Mouse (Mus musculus) forebrain, embryonic 10.5 days (tissue): Measurements from ENCODE around the gene Aen. TPM values are rescaled to one million over a fixed set of nuclear protein-coding genes. Genes with fewer than 3 reads are reported as not detected.
A peak's percentile ranks its signal among the peaks of the same experiment; 100 is the strongest.

Experiments used
- DNase-seq: peaks from one replicate; pipeline ENCODE4 v3.0.0-alpha.2; 2017; ENCODE audit warnings: low spot score; ENCODE audit errors: extremely low spot score
- H3K27ac ChIP-seq: fragments of 300-500 bp; sonication (generic); 2 replicates; pipeline ENCODE4 v1.5.1; 2016; ENCODE audit warnings: mild to moderate bottlenecking
- H3K27me3 ChIP-seq: fragments of 300-500 bp; sonication (generic); 2 replicates; pipeline ENCODE4 v1.6.1; 2016; ENCODE audit warnings: mild to moderate bottlenecking; ENCODE audit not compliant: poor library complexity, severe bottlenecking
- H3K36me3 ChIP-seq: fragments of 300-500 bp; sonication (generic); replicated peaks from 2 replicates; pipeline ENCODE4 v1.6.1; 2016; ENCODE audit warnings: mild to moderate bottlenecking, moderate library complexity
- H3K4me1 ChIP-seq: fragments of 300-500 bp; sonication (generic); 2 replicates; pipeline ENCODE4 v1.6.1; 2016
- H3K4me3 ChIP-seq: fragments of 300-500 bp; sonication (generic); 2 replicates; pipeline ENCODE4 v1.5.1; 2016; ENCODE audit warnings: mild to moderate bottlenecking, moderate library complexity
- H3K9me3 ChIP-seq: fragments of 300-500 bp; sonication (generic); 2 replicates; pipeline ENCODE4 v1.6.1; 2016; ENCODE audit warnings: mild to moderate bottlenecking, moderate library complexity
- WGBS: fragments of 180-500 bp; shearing (Covaris S2); methylation state at CpG from one replicate; pipeline ENCODE4 v1.1.7; 2016; 5-methylcytosine and 5-hydroxymethylcytosine counted together
- polyA plus RNA-seq: library from polyadenylated mRNA; unstranded; fragments of >200 nt; fragmentation: Nextera tagmentation; extraction: Ambion mirVana; gene quantifications from 2 replicates; pipeline ENCODE4 v1.2.1, GENCODE M21; 2016

The Aen gene
- polyA plus RNA-seq, 1 experiment from 2014 or later, result 81.1 TPM

DNA sequence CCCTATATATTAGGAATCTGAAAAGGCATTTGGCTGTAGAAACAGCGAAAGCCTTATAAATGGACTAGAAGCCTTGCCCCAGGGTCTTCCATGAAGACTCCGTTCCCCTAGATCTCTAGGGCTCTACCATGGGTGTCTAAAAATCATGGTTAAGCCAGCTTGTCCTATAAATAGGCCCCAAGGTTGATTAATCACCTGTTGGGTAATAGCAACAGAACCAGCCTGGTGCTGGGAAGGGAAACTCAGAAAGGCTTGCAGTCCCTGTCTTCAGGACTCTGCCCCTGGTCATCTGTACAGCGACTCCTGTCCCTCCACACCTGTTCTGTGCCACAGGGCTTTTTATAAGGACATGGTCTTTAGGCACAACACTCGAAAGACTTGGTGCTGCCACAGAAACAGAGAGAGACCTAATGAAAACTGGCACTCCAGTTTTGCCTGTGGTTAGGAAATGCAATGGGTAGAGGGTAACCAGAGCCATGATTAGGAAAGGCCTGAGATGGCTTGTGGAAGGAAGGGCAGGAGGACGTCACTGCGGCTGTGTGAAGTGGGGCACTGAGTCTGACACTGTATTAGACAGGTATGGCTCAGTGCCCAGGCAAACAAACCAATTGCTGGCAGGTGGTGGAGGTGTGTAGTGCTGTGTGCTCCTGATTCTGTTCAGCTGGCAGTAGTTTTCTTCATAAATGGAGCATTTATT, 7.7 kb downstream of the Aen start:
- H3K36me3 ChIP-seq, result peaks cover 65% of the 10 kb centered on the region
- H3K9me3 ChIP-seq, result no peaks in the 10 kb centered on the region
- no peak overlapping the region for H3K4me3 ChIP-seq
- no peaks in the 10 kb centered on the region for H3K27me3 ChIP-seq
- WGBS, result 94% methylated on average over 6 of the region's 6 CpGs
- H3K27ac ChIP-seq, result no peak overlapping the region
- no peak for DNase-seq
- H3K4me1 ChIP-seq, result no peaks in the 10 kb centered on the region

DNA sequence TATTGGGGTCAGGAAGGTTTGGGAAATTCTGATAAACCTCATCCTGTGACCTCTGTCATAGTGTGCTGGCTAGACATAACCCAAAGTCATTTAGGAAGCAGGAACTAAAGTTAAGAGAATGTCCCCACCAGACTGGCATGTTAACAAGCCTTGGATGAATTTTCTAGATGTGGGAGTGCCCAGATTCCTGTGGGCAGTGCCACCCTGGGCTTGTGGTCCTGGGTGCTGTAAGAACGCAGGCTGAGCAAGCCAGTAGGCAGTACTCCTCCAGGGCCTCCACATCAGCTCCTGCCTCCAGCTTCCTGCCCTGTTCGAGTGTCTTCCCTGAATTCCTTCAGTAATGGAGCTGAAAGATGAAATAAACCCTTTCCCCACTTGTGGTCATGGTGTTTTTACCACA, 8.5 kb downstream of the Aen start:
- Histone ChIP-seq H3K4me3 (no peak overlapping the region), H3K27ac (no peak overlapping the region), H3K36me3 (peaks cover 68% of the 10 kb centered on the region), H3K4me1 (no peaks in the 10 kb centered on the region), H3K9me3 (no peaks in the 10 kb centered on the region), H3K27me3 (no peaks in the 10 kb centered on the region)
- 87% methylated on average over 2 of the region's 2 CpGs for WGBS
- DNase-seq, result no peak

DNA sequence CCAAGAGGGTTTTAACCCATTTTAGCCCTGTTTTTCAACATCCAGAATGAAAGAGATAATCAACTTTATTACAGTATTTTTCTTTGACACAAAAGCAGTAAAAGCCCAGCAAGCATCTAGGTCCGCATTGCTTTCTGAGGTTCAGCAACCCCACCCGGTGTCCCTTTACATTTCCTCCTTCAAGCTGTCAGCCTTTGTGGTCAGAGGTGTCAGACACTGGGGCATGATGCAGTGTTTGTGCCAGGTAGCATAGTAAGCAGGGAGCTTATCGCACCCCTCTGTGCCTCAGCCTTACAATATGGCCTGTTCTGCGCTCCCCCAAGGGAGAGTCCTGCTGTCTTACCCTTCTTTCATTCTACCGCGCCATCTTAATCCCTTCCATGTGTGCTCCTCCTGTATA, 13.4 kb downstream of the Aen start:
- 95% methylated on average over 6 of the region's 6 CpGs for WGBS
- H3K4me3 ChIP-seq, result no peak overlapping the region
- DNase-seq, result no peak
- H3K36me3 ChIP-seq, result peaks cover 54% of the 10 kb centered on the region
- no peaks in the 10 kb centered on the region for H3K9me3 ChIP-seq
- no peak overlapping the region for H3K27ac ChIP-seq
- peaks cover 26% of the 10 kb centered on the region for H3K4me1 ChIP-seq
- H3K27me3 ChIP-seq, result no peaks in the 10 kb centered on the region

DNA sequence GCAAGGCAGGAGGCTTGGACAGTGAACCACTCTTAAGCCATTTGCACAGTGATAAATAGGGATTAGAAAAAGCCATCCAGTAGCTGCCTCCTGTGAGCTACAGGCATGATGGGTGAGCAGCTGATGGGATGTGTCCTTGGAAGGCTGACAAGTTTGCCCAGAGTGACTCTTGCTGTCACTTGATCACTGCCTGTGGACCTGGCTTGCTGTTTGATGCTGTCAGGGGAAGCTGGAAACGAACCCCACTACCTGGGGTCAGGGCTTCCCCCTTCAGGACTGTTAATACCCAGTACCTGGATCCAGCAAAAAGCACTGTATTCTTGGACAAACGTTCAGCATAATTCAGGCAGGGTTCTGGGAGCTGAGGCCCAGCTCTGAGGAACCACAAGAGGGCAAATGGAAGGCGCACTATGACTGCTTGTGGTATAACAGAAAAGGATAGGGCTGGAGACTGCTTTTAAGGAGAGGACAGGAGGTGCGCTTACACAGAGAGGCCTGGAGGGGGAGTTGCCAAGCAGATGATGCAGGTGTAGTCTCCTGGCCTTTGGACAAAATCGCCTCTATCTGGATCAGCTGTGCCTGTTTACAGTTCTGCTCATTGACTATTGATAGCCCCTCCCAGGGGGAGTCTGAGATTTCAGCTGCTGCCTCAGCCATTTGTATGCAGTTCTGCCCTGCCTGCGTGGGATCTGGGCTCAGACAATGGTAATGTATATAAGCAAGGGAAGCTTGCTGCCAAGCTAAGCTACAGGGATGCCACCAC, 14.9 kb downstream of the Aen start:
- Histone ChIP-seq H3K4me1 (peaks cover 28% of the 10 kb centered on the region), H3K27me3 (no peaks in the 10 kb centered on the region), H3K27ac (no peak overlapping the region), H3K9me3 (no peaks in the 10 kb centered on the region), H3K36me3 (peaks cover 39% of the 10 kb centered on the region), H3K4me3 (no peak overlapping the region)
- DNase-seq, result no peak
- 46% methylated on average over 6 of the region's 6 CpGs for WGBS

DNA sequence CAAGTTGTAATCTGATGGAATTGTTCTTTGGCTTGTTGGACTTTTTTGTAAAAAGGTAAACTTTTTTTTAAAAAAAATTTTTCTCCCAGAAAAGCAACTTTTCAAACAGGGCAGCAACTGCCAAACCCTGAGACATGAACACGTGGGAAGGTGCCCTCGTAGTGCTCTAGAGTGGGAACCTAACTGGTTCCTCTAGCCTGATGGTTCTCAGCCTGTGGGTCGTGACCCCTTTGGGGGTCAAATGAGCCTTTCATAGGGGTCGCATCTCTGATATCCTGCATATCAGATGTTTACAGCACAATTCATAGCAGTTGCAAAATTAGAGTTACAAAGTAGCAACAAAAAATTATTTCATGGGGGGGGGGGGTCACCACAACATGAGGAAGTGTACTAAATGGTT, 15.6 kb downstream of the Aen start:
- Histone ChIP-seq H3K4me3 (no peak overlapping the region), H3K4me1 (peaks cover 28% of the 10 kb centered on the region), H3K27ac (no peak overlapping the region), H3K9me3 (no peaks in the 10 kb centered on the region), H3K27me3 (no peaks in the 10 kb centered on the region), H3K36me3 (peaks cover 32% of the 10 kb centered on the region)
- no peak for DNase-seq
- WGBS, result 95% methylated on average over 4 of the region's 4 CpGs

DNA sequence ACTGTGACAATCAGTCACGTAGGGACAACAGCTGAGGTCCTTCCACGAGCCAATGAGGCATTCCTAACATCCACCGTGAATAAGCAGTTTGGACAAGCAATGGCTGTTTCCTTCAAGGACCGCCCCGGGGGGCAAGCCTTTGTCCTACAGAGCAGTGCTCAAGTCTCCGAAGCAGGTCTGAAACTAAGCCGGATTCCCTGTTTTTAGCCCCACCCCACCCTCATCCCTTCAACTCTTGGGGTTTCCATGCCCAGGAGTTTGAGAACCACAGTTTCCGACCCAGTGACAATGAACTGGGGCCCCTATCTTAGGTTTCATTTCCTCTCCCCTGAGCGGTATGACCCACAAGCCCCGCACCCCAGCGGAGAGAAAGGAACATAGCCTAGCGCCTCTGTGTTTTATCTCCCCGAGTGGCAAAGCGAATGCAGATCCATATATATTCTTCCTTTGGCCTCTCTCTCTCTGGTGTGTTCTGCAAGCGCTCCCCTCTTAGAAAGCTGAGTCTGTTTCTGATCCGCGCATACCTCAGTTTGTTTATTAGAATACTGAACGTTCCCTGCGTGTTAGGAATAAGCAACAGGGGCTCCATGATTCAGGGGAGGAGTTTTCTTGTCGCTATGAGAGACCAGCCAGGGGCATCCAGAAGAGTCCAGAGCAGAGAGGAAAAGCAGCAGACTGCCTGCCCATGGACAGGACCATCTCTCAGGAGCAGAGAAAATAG, 16.8 kb downstream of the Aen start:
- Histone ChIP-seq H3K27me3 (no peaks in the 10 kb centered on the region), H3K9me3 (no peaks in the 10 kb centered on the region), H3K4me1 (peaks cover 28% of the 10 kb centered on the region), H3K36me3 (peaks cover 21% of the 10 kb centered on the region), H3K4me3 (peak overlapping the region; percentile 34), H3K27ac (peak overlapping the region; percentile 32)
- DNase-seq, result peak; percentile 38
- WGBS, result 24% methylated on average over 20 of the region's 20 CpGs

DNA sequence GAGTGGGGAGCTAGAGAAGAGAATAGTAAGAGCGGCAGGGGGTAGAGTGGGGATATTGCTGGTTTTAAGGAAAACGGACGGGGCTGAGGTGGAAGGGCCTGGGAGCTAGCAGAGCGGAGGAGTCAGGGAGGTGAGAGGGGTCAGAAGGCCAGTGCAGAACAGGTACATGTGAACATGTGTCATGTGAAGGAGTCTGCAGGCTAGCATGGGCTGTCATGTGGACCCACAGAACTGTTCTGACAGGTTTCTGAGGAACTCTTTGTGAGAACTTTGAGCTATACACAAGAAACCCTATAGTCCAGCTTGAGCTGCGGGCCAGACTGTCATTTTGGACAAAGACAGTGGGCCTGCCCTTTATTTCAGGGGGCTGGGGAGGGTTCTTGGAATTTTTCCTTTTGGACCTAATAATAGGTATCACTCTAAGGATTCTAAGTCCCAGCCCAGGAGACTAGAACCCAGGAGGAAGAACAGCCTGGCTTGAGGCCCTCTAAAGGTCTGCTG, 17.4 kb downstream of the Aen start, which contains the start of gene Isg20:
Gene Isg20 (plus strand): TSS at position 451 of the 501 bp plus-strand sequence.
- no peaks in the 10 kb centered on the region for H3K9me3 ChIP-seq
- DNase-seq, result no peak
- 65% methylated on average over 5 of the region's 5 CpGs for WGBS
- H3K27ac ChIP-seq, result peak within 1 kb of the TSS; percentile 32
- peaks cover 28% of the 10 kb centered on the region for H3K4me1 ChIP-seq
- H3K36me3 ChIP-seq, result peaks cover 21% of the 10 kb centered on the region
- H3K4me3 ChIP-seq, result peak within 1 kb of the TSS; percentile 34
- no peaks in the 10 kb centered on the region for H3K27me3 ChIP-seq

DNA sequence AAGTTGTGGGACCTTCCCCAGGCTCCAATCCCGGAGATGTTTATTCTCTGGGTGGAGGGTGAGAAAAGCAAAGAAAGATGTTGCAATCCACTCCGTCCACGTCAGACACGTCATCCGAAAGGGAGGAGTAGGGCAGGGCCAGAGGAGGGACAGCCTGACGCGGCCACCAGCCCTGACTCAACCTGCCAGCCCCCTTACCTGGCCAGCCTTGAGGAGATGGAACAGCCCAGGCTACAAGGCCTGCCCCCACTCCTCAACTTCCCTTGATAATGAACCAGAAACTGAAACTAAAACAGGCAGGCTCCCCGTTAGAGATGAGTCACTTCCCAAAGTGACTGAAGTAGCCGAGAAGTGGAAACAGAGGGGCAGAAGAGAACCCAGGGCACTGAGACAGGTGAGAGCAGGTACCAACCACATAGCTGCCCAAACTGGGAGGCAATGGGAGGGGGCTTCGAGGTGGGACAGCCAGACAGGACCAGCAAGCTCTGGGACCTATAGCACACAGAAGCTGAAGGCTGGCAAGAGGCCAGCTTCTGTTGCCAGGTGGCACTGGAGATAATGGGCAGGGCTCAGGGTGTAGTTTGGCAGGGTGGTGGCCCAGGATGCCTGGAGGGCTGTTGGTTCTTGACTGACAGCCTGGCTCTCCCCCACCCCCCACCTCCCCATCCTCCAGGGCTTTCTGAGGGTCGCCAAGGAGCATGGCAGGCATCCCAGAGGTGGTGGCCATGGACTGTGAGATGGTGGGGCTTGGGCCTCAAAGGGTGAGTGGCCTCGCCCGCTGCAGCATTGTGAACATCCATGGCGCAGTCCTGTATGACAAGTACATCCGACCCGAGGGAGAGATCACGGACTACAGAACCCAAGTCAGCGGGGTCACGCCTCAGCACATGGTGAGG, 18.2 kb downstream of the Aen start:
- DNase-seq, result no peak
- 84% methylated on average over 19 of the region's 19 CpGs for WGBS
- Histone ChIP-seq H3K27ac (no peak overlapping the region), H3K27me3 (no peaks in the 10 kb centered on the region), H3K9me3 (no peaks in the 10 kb centered on the region), H3K4me3 (no peak overlapping the region), H3K36me3 (peaks cover 14% of the 10 kb centered on the region), H3K4me1 (peaks cover 28% of the 10 kb centered on the region)

DNA sequence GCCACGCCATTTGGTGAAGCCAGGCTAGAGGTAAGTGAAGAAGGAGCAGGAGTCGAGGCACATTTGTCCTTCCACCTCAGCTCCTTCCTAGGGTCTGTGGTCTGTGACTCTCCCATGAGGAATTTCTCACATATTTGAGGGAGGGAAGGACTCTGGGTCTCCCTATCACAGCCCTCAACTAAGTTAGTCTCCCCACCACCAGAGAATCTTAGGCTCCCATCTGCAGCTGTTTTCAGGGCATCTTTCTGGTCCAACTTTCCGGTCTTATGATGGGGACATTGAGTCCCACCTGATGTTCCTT, 18.8 kb downstream of the Aen start:
- 94% methylated on average over 3 of the region's 3 CpGs for WGBS
- Histone ChIP-seq H3K4me3 (no peak overlapping the region), H3K4me1 (peaks cover 28% of the 10 kb centered on the region), H3K27ac (no peak overlapping the region), H3K36me3 (peaks cover 8% of the 10 kb centered on the region), H3K27me3 (no peaks in the 10 kb centered on the region), H3K9me3 (no peaks in the 10 kb centered on the region)
- DNase-seq, result no peak

DNA sequence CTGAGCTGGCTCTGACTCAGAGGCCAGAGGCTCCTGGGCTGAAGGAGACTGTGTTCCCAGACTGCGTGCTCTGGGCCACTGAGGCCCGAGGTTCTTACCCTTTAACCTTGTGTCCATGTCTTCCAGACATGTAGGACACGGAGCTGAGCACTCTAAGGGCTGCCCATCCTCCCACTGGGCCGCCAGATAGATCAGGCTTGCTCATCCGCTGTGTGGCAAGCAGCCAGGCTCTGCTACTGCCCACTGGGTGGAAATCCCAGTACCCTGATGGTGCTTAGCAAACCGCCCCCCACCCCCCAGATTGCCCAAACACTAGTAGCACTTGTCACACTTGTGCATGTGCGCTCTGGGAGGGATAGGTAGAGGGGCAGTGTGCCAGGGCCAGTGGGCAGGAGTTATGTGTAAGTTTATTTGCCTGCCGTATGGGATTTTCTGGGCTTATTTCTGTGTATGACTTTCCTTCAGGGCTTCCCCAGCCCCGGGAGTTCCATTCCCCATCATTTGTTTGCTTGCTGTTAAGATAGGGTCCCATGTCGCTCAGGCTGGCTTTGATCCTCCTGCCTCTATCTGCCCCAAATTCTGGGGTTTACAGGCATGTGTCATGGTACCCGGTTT, 19.3 kb downstream of the Aen start:
- Histone ChIP-seq H3K36me3 (peaks cover 3% of the 10 kb centered on the region), H3K4me3 (no peak overlapping the region), H3K4me1 (peaks cover 28% of the 10 kb centered on the region), H3K9me3 (no peaks in the 10 kb centered on the region), H3K27me3 (no peaks in the 10 kb centered on the region), H3K27ac (no peak overlapping the region)
- WGBS, result 84% methylated on average over 11 of the region's 11 CpGs
- DNase-seq, result no peak

DNA sequence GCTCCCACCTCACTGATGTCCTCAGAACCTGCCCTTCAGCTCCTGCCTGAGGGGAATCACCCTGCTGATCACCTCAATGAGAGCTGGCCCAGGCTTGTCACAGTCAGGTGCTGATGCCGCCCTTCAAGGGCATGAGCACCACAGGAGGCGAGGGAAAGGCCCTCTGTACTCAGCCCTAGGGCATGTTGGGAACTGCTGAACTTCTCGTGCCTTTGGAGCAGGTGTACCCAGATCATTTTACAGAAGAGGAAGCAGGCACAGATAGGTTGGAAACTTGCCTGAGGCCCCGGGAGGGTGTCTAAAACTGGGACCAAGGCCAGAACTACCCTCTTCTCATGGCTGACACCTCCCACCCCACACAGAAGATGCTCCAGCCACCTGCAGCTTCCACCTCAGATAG, 23.0 kb downstream of the Aen start:
- H3K27me3 ChIP-seq, result peaks cover 15% of the 10 kb centered on the region; the same call in 1 of the 2 replicates
- 63% methylated on average over 4 of the region's 4 CpGs for WGBS
- no peak for DNase-seq

DNA sequence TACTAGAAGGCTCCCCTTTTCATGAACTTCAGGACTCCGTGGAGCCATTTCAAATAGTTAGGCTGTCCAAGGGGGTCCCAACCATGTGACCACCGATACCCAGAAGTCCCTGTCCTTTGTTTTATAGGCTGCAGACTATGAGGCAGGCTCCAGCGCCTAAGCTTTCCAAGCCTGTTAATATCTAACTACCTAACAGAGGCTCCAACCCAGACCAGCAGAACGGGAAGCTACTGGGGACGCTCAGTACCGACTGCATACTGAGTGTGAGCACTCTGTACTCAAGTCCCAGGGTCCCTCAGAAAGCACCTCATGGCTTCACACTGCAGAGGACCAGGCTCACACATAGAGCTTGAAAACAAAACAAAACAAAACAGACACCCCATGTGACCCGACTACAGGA, 26.9 kb downstream of the Aen start:
- no peak overlapping the region for H3K27ac ChIP-seq
- H3K9me3 ChIP-seq, result no peaks in the 10 kb centered on the region
- H3K36me3 ChIP-seq, result no peaks in the 10 kb centered on the region
- WGBS, result 89% methylated on average over 7 of the region's 7 CpGs
- peaks cover 15% of the 10 kb centered on the region; the same call in 1 of the 2 replicates for H3K27me3 ChIP-seq
- no peaks in the 10 kb centered on the region for H3K4me1 ChIP-seq
- DNase-seq, result no peak
- H3K4me3 ChIP-seq, result no peak overlapping the region

More for the DNA sequence above, 23.0 kb downstream of the Aen start:
- H3K36me3 ChIP-seq, result no peaks in the 10 kb centered on the region
- no peaks in the 10 kb centered on the region for H3K9me3 ChIP-seq
- peaks cover 5% of the 10 kb centered on the region; the same call in 1 of the 2 replicates for H3K4me1 ChIP-seq
- no peak overlapping the region for H3K27ac ChIP-seq
- H3K4me3 ChIP-seq, result no peak overlapping the region
